Mouse (Mus musculus) megakaryocyte, embryonic 14.5 days (primary cell): Measurements from ENCODE around the gene Kcnip1. TPM values are rescaled to one million over a fixed set of nuclear protein-coding genes. Genes with fewer than 3 reads are reported as not detected.

ENCODE experiments used
- H3K27me3 ChIP-seq: replicated peaks from 2 replicates; pipeline ENCODE3; 2012; ENCODE audit warnings: inconsistent platforms
- H3K36me3 ChIP-seq: replicated peaks from 2 replicates; pipeline ENCODE3; 2012; ENCODE audit warnings: low read length, inconsistent platforms, mixed read lengths
- H3K4me1 ChIP-seq: 2 replicates; pipeline ENCODE4 v1.6.1; 2012; ENCODE audit warnings: inconsistent platforms
- H3K4me3 ChIP-seq: replicated peaks from 2 replicates; pipeline ENCODE3; 2012; ENCODE audit warnings: moderate library complexity, mild to moderate bottlenecking, inconsistent platforms
- H3K9me3 ChIP-seq: 2 replicates; pipeline ENCODE4 v1.6.1; 2012; ENCODE audit warnings: inconsistent platforms
- FLI1 ChIP-seq: IDR thresholded peaks from 2 replicates; pipeline ENCODE4 v1.6.1; 2012; ENCODE audit warnings: low read length, inconsistent platforms, mixed read lengths
- GATA1 ChIP-seq: IDR thresholded peaks from 3 replicates; pipeline ENCODE4 v1.6.1; 2012; ENCODE audit warnings: mixed read lengths, low read length, inconsistent platforms, borderline replicate concordance
- polyA plus RNA-seq: library from polyadenylated mRNA; stranded (reverse); fragments of >175 nt; gene quantifications from 2 replicates; pipeline ENCODE4 v1.2.3, GENCODE M21; 2012; ENCODE audit warnings: low replicate concordance; ENCODE audit not compliant: insufficient read depth

Kcnip1 gene
- polyA plus RNA-seq, 1 experiment, result not detected

- Histone ChIP-seq H3K4me1 (no peaks in the 10 kb centered on the region), H3K9me3 (peaks cover 7% of the 10 kb centered on the region), H3K36me3 (no peaks in the 10 kb centered on the region), H3K4me3 (no peak overlapping the region), H3K27me3 (no peaks in the 10 kb centered on the region)
- TF ChIP-seq GATA1, result no peak
- TF ChIP-seq FLI1, result no peak
Measured at GRCm38 (mm10) chr11:33751503-33751902, 241.4 kb downstream of the Kcnip1 start.

GRCm38 (mm10) chr11:33749979-33750378 lies 243.0 kb downstream of the Kcnip1 start:
- Histone ChIP-seq H3K36me3 (no peaks in the 10 kb centered on the region), H3K4me1 (no peaks in the 10 kb centered on the region), H3K9me3 (peaks cover 7% of the 10 kb centered on the region), H3K27me3 (no peaks in the 10 kb centered on the region), H3K4me3 (no peak overlapping the region)
- TF ChIP-seq FLI1 (no peak), GATA1 (no peak)

DNA sequence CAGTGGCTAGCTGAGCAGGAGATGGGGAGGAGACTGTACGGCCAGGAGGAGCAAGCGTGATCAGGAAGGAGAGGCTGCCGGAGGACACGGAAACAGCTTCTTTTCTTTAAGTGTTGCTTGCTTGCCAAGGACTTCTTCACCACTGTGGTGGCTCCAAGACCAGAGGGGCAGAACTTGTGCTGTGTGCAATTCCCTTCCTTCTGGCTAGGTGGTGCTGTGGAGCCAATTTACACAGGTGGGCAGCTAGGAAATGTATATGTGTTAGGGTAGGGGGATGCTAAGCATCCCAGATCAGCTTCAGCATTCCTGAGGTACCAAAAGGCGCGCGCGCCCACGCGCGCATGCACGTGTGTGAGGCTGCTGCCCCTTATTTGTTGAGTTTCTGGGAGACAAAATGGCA lies 243.5 kb downstream of the Kcnip1 start:
- Histone ChIP-seq H3K4me3 (no peak overlapping the region), H3K36me3 (no peaks in the 10 kb centered on the region), H3K9me3 (peaks cover 7% of the 10 kb centered on the region), H3K4me1 (peaks cover 4% of the 10 kb centered on the region; the same call in 1 of the 2 replicates), H3K27me3 (no peaks in the 10 kb centered on the region)
- TF ChIP-seq GATA1, result no peak
- no peak for TF ChIP-seq FLI1

- TF ChIP-seq GATA1 (no peak), FLI1 (no peak)
- H3K4me3 ChIP-seq, result no peak overlapping the region
- H3K4me1 ChIP-seq, result peaks cover 6% of the 10 kb centered on the region; the same call in 1 of the 2 replicates
- H3K36me3 ChIP-seq, result no peaks in the 10 kb centered on the region
- H3K9me3 ChIP-seq, result peaks cover 7% of the 10 kb centered on the region
- H3K27me3 ChIP-seq, result no peaks in the 10 kb centered on the region
Measured at GRCm38 (mm10) chr11:33748754-33749153, 244.2 kb downstream of the Kcnip1 start.

DNA sequence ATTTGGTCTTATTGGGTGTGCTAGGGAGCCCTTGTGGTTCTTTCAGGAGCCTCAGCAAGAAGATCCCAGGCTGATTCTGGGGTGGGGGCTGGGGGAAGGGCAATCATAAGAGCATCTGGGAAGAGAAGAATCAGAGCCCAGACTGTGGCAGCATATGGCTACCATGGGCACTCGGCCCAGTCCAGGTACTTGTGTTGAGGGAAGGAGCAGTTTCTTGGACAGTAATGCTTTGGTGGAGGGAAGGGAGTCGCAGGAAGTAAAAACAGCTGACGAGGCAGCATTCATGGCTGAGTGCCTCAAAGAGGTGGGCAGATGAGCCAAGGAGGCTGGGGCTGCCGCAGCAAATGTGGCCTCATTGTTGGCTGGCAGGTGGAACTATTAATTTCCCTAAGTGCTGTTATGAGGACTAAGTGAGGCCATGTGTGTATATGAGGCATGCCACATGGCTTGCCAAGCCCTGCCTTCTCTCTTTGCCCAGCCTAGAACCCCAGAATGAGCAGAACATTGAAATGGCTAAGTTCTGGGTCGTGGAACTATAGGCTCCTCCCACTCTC lies 245.5 kb downstream of the Kcnip1 start:
- H3K36me3 ChIP-seq, result no peaks in the 10 kb centered on the region
- peaks cover 7% of the 10 kb centered on the region for H3K9me3 ChIP-seq
- peaks cover 6% of the 10 kb centered on the region; the same call in 1 of the 2 replicates for H3K4me1 ChIP-seq
- no peak overlapping the region for H3K4me3 ChIP-seq
- TF ChIP-seq GATA1 (no peak), FLI1 (no peak)
- H3K27me3 ChIP-seq, result no peaks in the 10 kb centered on the region

- Histone ChIP-seq H3K36me3 (no peaks in the 10 kb centered on the region), H3K4me1 (peaks cover 6% of the 10 kb centered on the region; the same call in 1 of the 2 replicates), H3K4me3 (no peak overlapping the region), H3K27me3 (peaks cover 2% of the 10 kb centered on the region), H3K9me3 (peaks cover 7% of the 10 kb centered on the region)
- no peak for TF ChIP-seq FLI1
- TF ChIP-seq GATA1, result no peak
Measured at GRCm38 (mm10) chr11:33746402-33746801, 246.6 kb downstream of the Kcnip1 start.

DNA sequence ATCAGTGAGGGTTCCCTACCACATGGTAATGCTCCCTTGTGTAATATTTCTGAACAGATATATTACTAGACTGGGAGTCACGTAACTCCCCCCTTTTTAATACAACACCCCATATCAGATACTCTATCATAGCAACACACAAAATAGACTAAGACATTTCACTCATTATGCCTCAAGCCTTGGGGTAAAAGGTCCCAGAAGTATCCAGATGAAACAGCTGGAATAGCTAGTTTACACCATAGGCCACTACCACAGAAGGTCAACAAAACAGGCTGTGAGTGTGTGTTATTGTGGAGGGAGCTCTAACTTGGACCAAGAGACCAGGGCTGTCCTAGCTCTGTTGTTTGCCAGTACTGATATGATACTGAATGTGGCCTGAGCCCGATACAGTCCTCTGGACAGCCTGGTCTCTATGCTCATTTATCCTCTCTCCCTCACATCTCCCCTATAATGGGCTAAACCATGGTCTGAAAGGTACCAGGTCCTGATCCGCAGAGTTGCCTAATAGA lies 247.1 kb downstream of the Kcnip1 start:
- Histone ChIP-seq H3K27me3 (peaks cover 2% of the 10 kb centered on the region), H3K36me3 (no peaks in the 10 kb centered on the region), H3K9me3 (peaks cover 7% of the 10 kb centered on the region), H3K4me3 (no peak overlapping the region), H3K4me1 (peaks cover 6% of the 10 kb centered on the region; the same call in 1 of the 2 replicates)
- TF ChIP-seq GATA1, result no peak
- TF ChIP-seq FLI1, result no peak

- H3K27me3 ChIP-seq, result peaks cover 4% of the 10 kb centered on the region
- TF ChIP-seq FLI1, result no peak
- no peak for TF ChIP-seq GATA1
- peak overlapping the region; percentile 21 for H3K4me3 ChIP-seq
- peaks cover 4% of the 10 kb centered on the region for H3K9me3 ChIP-seq
- H3K4me1 ChIP-seq, result peaks cover 6% of the 10 kb centered on the region; the same call in 1 of the 2 replicates
- no peaks in the 10 kb centered on the region for H3K36me3 ChIP-seq
Measured at GRCm38 (mm10) chr11:33744429-33744828, 248.5 kb downstream of the Kcnip1 start.

- TF ChIP-seq GATA1 (no peak), FLI1 (no peak)
- H3K9me3 ChIP-seq, result no peaks in the 10 kb centered on the region
- peak overlapping the region; percentile 1 for H3K4me3 ChIP-seq
- peaks cover 6% of the 10 kb centered on the region; the same call in 1 of the 2 replicates for H3K4me1 ChIP-seq
- H3K27me3 ChIP-seq, result peaks cover 9% of the 10 kb centered on the region
- H3K36me3 ChIP-seq, result no peaks in the 10 kb centered on the region
Measured at GRCm38 (mm10) chr11:33740187-33740586, 252.8 kb downstream of the Kcnip1 start.

DNA sequence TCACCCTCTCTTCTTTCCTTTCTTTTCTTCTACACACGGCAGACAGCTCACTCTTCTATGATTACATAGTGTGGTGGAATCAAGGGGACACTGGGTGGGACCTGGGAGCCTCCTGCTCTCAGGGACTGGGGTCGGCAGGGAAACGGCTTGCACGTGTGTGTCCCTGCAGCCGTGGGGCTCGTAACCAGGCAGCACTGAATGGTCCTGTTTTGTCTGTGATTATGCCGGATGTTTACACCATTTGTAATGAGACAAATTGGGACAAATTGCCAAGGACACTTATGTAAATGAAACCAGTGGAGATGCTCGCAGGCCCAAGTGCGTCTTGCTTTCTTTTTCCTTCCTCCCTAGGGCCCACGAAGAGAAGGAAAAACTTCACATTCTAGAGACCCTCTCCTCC lies 256.5 kb downstream of the Kcnip1 start:
- H3K27me3 ChIP-seq, result peaks cover 10% of the 10 kb centered on the region
- no peak for TF ChIP-seq GATA1
- no peak for TF ChIP-seq FLI1
- H3K4me3 ChIP-seq, result no peak overlapping the region
- H3K4me1 ChIP-seq, result no peaks in the 10 kb centered on the region
- H3K36me3 ChIP-seq, result no peaks in the 10 kb centered on the region
- H3K9me3 ChIP-seq, result no peaks in the 10 kb centered on the region

- Histone ChIP-seq H3K27me3 (peaks cover 10% of the 10 kb centered on the region), H3K4me1 (no peaks in the 10 kb centered on the region), H3K4me3 (no peak overlapping the region), H3K9me3 (no peaks in the 10 kb centered on the region), H3K36me3 (no peaks in the 10 kb centered on the region)
- TF ChIP-seq FLI1 (no peak), GATA1 (no peak)
Measured at GRCm38 (mm10) chr11:33733269-33733668, 259.7 kb downstream of the Kcnip1 start.
